Mouse (Mus musculus) monocyte, adult 5-6 weeks (primary cell): ENCODE data around the gene Phf14. TPM values are rescaled to one million over a fixed set of nuclear protein-coding genes. Genes with fewer than 3 reads are reported as not detected.
"Not testable (repeated sequence)": the region's sequence is repeated elsewhere in the genome, so short reads cannot be mapped to it uniquely, and the experiment has no call there.

Source experiments
- ATAC-seq: fragments of 153-309, 156-312 bp; replicated peaks from 2 replicates; pipeline ENCODE4 v1.8.0; 2017; ENCODE audit warnings: mild to moderate bottlenecking; ENCODE audit not compliant: low TSS enrichment, insufficient number of reproducible peaks, severe bottlenecking, poor library complexity, low FRiP score
- total RNA-seq: library from RNA; stranded (forward); fragments of 200-1000, 200-491, 200-594 nt; gene quantifications from 3 replicates; pipeline ENCODE4 v1.2.3, GENCODE M21; 2017

The Phf14 gene
- total RNA-seq, 1 experiment from 2014 or later: 94.3 TPM

- ATAC-seq: no peak
Observed at GRCm38 (mm10) chr6:12080423-12080822, 172.8 kb downstream of the Phf14 start.

GRCm38 (mm10) chr6:12081722-12082121, 174.1 kb downstream of the Phf14 start:
- ATAC-seq: no peak

DNA sequence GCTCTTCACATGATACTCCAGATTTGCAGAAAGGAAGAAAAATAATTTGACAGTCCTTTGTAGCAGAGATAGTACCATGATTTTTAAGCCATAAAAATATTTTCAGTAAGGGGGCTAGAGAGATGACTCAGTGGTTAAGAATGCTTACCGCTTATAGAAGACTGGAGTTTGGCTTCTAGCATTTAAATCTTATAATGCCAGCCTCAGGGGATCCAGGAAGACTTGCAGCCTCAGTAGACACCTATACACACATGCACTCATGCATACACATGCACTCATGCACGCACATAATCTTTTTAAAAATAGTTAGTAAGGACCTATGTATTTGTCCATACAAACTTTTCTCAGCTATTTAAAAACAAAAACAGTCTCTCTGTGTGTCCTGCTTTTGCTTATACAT, 174.5 kb downstream of the Phf14 start:
- ATAC-seq: no peak

- ATAC-seq: no peak
Observed at GRCm38 (mm10) chr6:12082531-12083216, 175.1 kb downstream of the Phf14 start.

DNA sequence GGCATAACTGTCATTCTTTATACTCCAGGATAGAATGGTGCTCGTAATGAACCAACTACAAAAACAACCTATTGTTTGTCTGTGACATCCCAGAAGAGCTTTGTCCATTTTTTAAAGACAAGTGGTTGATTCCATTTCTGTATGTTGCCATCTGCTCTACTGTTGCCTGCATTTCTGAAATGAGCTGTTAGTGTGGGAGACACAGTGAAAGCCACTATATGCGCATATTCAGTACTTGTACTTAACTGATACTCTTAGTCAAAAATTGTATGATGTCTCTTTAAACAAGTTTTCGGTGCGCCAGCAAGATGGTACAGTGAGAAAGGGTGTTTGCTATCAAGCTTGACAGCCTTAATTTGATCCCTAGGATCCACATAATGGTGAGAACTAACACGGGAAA, 177.1 kb downstream of the Phf14 start:
- ATAC-seq: no peak

GRCm38 (mm10) chr6:12089439-12089992, 181.9 kb downstream of the Phf14 start:
- ATAC-seq: no peak

- ATAC-seq: no peak
Observed at GRCm38 (mm10) chr6:12095716-12096115, 188.1 kb downstream of the Phf14 start.

DNA sequence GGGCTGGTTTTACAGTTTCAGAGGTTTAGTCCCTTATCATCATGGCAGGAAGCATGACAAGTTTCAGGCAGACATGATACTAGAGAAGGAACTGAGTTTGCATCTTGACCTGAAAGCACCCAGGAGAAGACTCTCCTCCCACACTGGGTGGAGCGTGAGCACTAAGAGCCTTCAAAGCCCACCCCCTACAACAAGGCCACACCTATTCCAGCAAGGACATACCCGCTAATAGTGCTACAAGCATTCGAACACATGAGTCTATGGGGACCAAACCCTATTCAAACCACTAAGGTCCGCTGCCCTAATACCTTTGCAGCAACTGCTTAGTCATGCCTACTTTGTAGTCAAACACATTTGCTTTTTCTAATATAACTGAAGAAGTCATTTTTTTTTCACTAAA, 189.5 kb downstream of the Phf14 start:
- ATAC-seq: no peak

DNA sequence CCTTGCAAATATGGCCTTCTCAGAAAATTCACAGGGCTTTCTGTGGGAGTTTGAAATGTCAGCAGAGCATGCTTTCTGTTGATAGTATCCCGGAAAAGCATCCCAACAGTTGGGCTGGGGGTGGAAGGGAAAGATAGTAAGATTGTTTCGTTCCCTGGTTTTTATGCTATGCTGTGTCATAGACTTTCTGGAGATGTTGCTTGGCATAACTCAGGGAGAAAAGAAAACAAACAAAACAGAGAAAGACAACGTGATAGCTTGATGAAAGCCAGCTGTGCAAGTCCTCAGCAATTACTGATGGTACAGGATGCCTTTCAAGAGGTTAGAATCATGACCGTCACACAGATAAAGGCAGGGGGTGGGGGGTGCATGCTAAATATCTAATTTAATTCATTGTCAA, 197.5 kb downstream of the Phf14 start:
- ATAC-seq: no peak

DNA sequence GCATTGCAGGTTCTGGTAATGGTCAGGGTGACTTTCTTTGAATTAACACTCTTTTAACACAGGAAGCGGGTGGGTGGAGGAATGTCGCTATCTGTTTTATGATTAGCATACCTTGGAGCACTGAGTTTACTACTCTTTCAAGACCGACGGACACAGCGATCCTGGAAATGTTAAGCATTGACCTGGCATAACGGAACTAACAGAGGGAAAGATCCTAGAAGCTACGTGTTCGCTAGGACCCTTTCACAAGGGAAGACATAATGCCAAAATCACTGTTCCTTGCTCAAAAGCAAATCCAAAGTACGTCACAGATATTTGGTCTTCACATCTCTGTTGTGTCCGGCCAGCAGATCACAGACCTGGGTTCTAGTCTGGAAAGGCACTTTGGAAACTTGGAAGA, 199.7 kb downstream of the Phf14 start:
- no peak for ATAC-seq

GRCm38 (mm10) chr6:12107786-12108185, 200.2 kb downstream of the Phf14 start:
- ATAC-seq: no peak

DNA sequence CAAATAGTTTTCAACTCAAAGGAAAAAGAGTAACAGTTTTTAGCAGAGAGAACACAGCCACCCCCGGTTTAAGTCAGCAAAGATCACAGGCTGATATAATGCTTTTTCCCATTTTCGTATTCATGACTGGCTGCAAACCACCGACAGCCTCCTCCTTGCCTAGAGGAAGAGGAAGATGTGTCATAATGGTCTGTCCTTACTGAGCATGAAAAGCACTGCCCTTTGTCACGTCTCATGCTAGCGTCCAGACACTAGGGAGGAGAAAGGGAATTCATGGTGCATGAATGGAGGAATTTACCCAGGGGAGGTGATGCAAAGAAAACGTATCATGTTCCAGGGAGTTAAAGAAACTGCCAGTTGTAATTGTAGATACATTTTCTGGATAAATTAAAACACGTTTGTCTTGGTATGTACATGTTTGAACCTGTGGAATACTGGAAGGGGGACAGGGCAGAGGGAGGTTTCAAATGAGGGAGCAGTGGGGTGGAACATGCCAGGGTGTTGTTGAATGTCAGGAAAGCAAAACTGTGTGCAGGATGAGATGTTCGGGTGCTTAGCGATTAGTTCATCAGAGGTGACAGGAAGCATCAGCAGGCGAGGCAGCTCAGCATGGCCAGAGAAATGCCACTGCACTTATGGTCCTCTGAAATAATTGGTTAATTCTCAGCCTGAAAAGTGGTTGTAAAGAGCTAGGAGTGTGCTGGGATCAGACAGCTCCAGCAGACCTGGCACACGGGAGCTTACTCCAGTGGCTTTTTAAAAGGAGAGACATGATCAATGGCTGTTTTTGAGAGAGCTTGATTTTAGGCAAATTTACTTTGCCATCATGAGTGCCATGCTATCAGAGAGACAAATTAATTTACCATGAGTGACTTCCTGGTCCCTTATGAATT, 209.6 kb downstream of the Phf14 start:
- ATAC-seq: no peak

- ATAC-seq: no peak
Observed at GRCm38 (mm10) chr6:12117819-12118570, 210.4 kb downstream of the Phf14 start.

- ATAC-seq: no peak
Observed at GRCm38 (mm10) chr6:12122759-12123158, 215.2 kb downstream of the Phf14 start.

GRCm38 (mm10) chr6:12125031-12125803, 217.6 kb downstream of the Phf14 start:
- ATAC-seq: peak; percentile 84

GRCm38 (mm10) chr6:12126601-12127000, 219.0 kb downstream of the Phf14 start:
- ATAC-seq: not testable (repeated sequence)

- no peak for ATAC-seq
Observed at GRCm38 (mm10) chr6:12127287-12127686, 219.7 kb downstream of the Phf14 start.
